Mouse (Mus musculus) lung, postnatal 14 days (tissue): ENCODE data around the gene Prkcq.
A peak's percentile ranks its signal among the peaks of the same experiment; 100 is the strongest.

ENCODE experiments used
- DNase-seq: peaks from one replicate; pipeline ENCODE4 v3.0.0; 2021

Gene Prkcq

DNA sequence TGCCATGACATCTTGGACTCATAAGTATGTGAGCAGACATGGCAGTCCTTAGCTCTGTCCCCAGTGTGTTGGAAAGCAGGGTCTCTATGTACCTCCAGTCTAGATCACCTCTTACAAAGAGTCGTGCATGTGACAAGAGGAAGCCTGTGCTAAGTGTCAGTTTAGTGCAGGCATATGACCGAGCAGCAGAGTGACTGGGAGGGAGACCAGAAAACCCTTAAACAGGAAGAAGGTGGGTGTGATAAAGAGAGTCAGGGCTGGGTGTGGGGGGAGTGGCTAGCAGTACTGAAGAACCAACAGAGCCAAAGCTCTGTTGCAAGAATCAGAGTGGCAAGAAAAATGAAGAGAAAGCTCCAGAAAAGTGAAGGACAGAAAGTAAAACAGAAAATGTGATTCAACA lies 15.3 kb downstream of the Prkcq start:
- peak; percentile 27 for DNase-seq

DNA sequence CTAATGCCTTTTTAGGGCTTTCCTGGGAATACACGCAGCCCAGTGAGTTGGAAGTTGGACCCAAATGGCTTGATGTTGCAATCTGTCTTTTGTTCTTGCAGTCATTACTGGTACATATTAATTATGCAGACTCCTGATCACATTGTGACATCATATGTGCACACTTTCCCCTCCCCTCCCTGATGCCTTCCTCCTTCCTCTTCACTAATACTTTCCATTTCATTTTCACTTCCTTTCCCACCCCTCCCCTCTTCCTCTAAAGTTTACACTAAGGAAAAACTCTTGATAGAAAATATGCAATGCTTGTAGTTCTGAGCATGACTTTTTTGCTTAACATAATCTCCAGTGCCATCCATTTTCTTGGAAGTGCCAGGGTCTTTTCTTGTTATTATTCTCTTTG lies 16.4 kb downstream of the Prkcq start:
- no peak for DNase-seq

DNA sequence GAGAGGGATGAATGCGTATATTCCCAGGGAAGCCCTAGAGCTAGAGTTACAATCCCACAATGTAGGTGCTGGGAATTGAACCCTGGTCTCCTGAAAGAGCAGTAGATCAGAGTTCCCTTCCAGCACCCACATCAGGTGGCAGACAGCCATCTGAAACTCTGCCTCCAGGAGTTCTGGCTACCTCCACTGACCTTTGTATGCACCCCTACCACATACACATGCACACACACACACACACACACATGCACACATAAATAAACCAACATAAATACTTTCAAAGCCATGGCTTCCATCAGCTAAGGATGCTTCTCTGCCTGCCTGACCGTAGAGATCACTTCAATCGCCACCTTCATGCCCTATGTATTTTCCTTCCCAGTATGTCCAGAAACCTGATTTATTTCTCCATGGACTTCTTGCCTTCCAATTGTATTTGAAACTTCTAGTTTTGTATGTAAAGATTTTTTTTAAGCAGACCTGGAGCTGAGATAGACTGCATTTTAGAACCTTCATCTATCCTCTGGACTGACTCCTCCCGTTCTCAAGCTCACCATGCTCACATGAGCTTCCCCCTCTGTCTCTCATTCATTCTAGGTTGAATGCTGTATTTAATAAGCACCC lies 17.4 kb downstream of the Prkcq start:
- DNase-seq, result no peak

DNA sequence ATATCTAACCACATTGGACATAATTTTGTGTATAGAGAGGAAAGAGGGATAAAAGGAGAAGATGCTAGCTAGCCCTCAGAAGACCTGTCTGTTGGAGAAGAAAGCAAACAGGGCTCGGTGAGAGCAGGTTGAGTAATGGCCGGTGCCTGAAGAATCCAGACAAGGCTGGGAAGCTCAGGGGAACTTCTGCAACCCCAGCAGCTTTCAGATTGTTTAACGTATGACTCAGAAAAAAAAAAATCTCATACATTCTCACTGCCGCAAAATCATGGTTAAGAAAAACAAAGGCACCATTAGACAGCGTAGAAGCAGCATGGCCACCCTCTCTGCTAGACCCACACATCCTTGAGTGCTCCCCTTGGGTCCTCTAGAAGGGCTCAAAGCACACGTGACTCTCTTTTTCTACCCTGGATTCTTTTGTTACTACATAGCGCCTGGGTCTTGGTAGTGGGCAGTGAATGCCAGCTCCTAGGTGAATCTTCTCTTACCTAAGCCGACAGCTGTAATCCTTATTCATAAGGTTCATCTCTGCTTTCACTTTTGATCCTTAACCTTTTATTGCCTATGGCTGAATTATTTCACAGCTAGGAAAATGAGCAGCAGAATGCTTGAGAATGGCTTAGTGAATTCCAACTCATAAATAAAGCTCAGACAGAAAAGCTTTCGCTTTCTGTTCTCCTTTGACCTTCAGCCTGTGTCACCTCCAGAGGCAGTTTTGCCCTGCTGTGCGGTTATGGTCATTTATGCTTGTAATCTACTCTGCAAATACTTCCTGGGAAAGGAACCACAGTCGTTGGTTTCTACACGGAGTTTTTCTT lies 20.6 kb downstream of the Prkcq start:
- no peak for DNase-seq

DNA sequence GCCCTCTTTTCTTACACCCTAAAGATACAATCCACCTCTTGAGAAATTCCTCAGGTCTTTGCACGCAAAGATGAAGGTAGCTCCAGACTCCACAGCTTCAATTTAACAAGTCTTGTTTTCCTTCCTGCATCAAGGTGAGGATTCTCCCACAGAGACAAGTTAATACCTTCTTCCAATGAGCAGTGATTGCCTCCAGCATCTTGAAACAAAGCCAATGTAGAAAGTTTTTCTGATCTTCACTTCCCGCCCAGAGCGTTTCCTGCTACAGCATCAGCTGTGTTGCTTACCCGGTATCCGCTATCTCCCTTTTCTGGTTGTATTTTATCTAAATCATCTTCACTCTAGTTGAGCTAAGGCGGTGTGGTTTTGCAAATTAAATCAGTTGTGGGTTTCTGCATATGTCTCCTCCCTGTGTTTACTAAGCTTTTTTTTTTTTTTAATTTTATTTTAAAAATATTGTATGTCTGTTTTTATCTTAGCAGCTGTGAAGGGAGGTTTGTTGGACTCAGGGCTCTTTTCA lies 21.3 kb downstream of the Prkcq start:
- no peak for DNase-seq

DNA sequence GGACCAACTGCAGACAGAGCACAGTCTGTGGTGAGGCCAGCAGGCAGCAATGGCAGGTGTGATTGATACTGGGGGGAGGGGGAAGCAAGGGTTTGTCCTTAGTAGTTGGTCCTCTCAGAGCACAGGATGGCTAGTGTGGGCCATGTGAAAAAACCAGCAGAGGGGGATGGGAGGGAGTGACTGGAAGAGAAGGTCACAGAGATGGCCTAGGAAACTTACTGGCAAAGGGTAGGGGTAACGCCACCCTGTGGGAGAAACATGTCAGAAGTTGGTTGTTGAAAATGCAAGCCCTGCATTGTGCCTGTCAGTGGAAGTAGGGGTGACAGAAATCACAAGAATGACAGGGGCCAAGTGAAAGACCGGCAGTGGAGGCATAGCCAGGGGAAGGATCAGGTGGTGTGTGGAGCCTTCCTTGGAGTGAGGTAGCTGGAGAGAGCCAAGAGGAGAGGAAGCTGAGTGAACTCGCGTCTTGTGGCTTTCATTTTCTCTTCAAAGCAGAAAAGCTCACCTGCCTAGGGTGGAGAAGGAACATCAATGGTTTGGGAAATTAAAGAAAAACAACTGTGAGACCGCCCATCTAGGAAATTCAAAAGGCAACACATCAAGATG lies 22.9 kb downstream of the Prkcq start:
- DNase-seq, result no peak

DNA sequence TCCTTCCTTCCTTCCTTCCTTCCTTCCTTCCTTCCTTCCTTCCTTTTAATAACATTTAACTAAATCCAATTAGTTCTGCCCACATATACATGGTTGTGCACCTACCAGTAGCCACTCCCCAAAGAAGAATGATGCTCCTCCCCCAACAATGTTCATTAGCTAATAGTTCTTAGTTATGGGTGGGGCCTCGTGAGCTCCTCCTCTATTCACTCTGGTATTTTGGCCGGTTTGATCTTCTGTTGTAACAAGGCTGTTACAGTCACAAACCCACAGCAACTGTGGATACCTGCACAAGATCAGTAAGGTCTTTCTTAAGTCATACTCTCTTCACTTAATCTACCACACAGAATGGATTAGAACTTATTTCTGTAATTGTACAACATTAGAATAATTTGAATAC lies 24.2 kb downstream of the Prkcq start:
- no peak for DNase-seq

DNA sequence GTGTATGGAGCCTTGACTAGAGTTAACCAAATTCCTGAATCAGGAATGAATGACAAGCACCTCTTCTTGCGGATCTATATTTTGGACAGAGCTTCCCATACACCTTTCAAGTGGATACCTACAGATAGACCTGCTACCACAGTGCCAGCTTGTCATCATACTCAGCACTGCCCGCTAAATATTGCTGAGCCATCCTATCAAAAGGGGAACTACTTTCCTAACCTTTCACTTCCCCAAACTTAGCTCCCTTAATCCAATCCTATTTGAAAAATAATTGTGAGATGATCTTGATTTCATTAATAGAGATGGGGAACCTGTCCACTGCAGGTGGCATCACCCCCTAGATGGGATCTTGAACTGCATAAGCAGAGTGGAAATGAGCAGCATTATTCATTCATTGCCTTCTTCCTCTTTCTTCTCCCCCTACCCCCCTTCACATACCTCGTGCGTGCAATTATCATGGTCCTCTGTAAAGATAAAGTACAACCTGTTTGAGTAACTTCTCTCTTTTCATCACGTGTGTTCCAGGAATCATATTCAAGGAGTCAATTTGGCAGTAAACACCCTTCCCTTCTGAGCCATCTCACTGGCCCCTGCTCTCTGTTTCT lies 25.1 kb downstream of the Prkcq start:
- DNase-seq, result no peak

DNA sequence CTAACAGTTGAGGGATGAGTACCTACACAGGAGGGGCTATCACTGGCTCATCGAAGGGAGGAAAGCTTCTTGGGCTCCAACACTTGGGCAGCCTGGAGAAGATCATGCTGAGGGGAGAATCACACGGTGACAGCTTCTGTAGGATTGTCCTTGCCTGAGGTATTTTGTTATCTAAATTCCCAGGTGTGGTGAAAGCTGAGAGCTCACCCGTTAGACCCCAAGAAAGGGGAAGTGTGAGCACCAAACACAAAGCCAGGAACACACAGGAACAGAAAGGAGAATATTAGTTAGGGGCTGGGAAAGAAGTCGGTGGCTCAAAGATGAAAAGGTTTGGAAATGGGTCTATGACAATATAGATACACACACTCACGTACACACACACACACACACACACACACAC lies 27.7 kb downstream of the Prkcq start:
- no peak for DNase-seq

DNA sequence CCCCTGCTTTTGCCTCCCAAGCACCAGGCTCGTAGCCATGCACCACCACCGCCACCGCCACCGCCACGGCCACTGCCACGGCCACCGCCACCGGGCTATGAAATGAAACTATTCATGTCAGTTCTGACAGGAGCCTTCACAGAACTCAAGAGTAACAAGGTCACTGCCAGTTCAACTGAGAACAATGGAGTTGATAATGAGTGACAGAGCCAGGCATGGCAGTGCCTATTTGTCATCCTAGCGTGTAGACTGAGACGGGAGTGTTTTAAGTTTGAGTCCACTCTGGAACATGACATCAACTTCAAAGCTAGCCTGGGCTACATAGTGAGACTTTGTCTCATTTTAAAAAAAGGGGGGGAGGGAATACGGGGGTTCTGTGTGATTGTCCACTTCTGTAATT lies 30.9 kb downstream of the Prkcq start:
- no peak for DNase-seq

DNA sequence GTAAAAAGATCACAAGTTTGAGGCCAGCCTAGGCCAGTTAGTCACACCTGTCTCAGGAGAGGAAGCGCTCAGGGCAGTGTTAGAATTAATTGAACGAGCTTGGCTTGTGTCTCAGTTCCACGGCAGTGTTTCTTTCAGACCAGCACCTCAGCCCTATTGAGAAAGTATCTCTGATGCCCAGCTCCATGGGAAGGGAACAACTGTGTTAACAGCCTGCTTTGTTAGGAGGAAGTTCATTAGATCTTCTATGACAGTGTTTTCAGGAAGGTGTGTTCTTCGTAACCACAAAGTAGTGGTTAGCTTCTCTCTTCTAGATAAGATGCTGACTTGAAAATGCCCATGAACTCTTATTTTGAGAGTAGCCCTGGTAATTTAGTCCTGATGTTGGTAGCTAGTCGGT lies 31.4 kb downstream of the Prkcq start:
- DNase-seq, result no peak

DNA sequence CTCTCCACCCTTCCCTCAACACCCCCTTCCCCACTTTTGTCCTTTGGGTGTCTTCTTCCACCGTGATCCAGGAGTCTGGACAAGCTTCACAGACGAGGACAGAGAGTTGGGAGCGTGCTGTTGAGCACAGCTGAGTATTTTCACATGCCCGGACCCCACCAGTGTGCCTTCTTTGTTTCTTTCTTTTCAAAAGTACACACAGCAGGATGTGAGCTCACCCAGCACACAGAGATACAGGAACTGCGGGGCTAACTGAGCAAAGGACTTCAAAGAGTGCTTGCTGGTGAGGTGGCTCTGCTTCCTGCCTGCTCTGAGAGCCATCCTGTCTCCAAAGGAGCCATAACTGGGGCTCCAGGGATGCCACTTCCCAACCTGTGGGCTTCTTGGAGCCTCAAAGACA lies 32.3 kb downstream of the Prkcq start:
- DNase-seq, result no peak

DNA sequence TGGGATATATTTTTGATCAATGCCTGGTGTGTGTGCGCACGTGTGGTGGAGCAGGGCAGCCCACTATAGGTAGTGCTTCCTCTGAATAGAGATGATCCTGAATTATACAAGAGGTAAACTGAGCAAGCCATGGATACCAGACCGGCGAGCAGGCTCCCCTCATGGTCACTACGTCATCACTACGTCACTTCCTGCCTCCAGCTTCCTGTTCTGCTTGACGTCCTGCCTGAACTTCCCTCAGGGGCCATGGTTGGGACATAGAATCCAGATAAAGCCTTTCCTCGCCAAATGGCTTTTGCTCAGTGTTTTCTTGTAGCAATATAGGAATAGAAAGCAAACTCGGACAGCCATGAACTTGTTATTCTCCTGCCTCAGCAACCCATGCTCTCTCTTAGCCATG lies 33.1 kb downstream of the Prkcq start:
- DNase-seq, result no peak

DNA sequence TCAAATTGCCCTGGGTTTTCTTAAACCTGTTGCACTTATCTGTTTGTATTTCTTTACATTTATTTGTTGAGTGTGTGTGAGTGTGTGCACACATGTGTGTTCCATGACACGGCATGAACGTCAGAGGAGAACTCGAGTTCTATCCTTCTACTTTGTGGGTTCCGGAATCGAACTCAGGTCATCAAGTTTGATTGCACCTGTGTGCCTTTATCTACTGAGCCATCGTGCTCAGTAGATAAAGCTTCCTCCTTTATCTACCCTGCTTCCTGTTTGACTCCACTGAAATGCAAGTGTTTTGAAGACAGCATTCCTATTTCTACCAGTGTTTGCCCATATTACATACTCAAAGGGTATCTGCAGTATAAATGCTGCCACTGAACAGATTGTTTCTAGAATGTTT lies 33.8 kb downstream of the Prkcq start:
- DNase-seq, result no peak

DNA sequence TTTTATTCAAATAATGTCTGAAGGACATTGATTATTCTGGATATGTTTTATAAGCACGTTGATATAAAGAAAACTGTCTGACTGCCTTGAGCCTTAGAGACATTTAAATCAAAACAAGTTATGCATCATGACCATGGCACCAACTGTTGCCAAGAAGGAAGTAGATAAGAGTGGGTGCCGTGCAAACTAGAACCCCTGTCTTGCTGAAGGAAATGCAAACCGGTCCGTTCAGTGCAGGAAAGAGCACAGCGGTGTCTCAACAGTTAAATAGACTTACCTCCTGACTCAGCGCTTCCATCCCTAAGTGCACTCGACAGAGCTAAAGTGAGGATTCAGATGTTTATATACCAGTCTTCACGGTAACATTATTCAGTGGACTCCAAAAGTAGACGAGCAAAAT lies 36.4 kb downstream of the Prkcq start:
- DNase-seq, result no peak

DNA sequence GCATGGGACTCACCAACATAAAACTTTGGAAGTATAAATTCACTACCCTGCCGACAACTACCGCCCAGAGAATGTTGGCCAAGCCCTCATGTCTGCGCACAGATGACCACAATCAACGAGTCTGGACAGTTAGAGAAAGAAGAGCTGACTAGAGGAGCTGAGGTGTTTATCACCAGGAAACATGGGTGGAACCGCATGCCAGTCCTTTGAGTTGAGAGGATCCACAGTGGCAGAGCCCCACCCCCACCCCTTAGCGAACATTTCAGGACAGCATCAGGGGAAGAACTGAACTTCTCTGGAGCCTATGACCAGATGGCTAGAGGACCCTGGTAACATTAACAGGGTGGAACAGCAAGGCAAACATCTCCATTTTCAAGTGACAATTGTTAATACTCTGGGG lies 37.4 kb downstream of the Prkcq start:
- DNase-seq, result no peak

DNA sequence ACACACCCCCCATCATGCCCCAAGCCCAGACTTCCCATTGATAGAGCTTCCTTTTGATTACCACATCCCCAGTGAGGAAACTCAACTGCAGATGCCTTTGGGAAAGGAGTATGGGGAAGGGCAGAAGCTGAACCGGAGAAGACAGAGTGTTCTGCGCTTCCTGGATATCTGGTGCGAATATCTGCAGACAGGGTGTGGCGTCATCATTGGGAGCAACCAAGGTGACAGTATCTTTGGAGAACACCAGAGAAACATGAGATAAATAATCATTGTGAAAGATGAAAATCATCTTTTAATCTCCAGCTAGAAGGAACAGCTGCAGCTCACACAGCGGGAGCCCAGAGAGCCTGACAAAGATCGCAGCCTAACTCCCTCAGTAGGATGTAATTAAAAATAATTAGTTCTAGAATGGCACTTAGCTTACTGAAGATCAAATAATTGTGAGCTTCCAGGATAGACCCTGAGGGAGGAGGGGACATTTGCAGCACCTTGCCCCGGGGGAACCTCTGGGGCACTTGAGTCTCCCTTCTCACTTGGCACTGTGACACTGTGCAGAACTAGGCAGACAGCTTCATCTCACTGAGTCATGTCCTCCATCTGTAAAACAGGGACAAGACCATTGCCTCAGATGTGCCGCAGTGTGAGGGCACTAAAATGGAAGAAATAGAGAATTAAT lies 38.5 kb downstream of the Prkcq start:
- no peak for DNase-seq

DNA sequence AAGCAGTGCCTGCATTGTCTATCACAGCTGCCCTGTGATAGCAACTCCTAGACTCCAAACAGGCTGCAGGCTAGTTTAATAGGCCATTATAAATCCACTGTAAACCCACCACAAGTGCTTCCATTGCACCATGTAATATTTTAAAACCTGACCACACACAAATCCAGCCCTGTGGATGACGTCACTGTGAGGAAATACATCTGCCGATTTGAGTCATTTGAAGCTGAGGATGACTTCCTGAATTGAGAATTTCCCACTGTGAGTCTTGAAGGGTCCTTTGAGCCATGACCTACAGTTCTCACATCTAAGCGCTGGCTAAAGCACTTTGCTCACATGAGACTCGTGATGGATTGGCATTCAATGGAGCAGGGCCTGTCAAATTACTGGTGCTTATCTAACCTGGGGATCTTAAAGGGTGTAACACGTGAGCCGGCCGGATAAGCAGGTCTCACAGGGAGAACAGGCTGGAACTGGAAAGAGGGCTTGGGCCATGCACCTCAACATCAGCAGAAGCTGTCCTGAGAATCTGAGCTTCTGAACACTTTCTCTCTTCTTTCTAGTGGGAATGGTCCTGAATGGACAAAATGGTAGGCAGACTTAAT lies 40.2 kb downstream of the Prkcq start:
- no peak for DNase-seq

DNA sequence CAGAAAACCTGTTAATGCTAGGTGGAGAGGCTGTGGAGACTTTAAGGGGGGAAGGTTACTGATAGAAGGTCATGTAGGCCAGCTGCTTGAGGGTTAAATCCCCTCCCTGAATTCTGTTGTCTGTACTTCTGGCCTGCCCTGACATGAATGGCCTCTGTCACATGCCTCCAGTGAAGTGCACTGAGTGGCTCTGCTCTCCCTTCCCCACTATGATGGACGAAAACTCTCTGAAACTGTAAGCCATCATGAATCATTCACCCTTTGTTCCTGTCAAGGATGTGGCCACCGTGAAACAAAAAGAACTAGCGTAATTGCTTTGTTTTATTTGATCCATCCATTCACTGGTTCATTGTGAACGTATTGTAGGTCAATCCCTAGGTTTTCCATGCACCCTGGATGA lies 44.5 kb downstream of the Prkcq start:
- no peak for DNase-seq

DNA sequence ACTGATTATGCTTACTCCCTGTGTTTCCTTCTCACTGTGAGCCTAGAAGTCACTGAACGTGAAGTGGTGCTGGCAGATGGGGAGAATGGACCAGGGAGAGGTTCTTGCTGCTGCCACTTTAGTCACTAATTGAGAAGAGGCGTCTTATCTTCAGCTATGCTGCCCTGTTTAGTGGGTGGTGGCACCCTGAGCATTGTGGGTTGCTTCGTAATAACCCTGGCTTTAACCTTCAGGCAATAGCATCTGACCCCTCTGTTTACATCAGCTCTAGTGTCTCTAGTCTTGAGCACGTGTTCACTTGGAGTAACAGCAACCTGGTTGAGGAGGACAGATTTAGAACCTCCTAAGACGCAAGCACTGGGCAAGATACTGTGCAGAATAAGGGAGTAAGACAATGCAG lies 44.9 kb downstream of the Prkcq start:
- DNase-seq, result no peak

DNA sequence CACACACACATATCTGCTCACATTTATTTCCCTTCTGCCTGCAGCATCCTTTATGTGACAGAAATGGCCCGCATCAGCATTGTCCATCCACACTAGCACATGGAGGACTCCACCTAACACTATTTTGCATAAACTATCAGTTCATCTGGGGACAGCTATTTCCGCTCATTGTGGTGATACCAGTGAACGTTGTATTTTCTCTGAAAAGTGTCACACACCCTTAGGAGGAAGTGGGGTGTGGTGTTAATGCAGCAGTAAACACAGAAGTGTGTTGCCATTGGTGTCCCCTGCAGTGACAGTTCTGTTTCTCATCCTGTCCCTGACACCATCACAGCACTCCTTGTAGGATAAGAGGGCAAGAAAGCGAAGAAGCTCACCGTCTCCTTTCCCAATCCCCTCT lies 46.2 kb downstream of the Prkcq start:
- DNase-seq, result peak; percentile 22

DNA sequence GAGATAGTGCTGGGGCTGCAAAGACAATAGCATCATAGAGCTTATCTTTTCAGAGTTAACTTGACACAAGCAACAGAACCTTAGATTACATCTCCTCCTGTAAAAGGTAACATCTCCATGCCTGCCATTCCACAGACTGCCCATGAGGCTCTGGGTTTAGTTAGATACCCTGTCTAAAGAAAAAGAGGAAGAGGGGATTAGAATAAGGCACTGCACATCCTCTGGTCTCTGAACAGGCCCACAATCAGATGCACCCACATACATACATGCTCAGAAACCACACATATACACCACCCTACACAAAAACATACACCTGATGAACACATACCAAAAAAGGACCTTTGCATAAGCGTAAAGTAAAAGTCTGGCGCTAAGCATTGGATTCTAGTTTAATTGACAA lies 47.4 kb downstream of the Prkcq start:
- no peak for DNase-seq
